Mouse (Mus musculus) cerebellum, adult 9-11 months (tissue): ENCODE measurements at regions not wholly inside any gene's neighbourhood (a gene's known extent, or its start where the extent isn't known, plus 50 kb on each side); places are given as distances from the start of the nearest gene placed in this dataset.
A peak's percentile ranks its signal among the peaks of the same experiment; 100 is the strongest.

Experiments used
- DNase-seq: peaks from one replicate; pipeline ENCODE4 v3.0.0; 2022

GRCm38 (mm10) chr5:133189798-133190571, 646.8 kb upstream of the Auts2 start:
- DNase-seq: no peak

GRCm38 (mm10) chr5:133175636-133176035, 632.5 kb upstream of the Auts2 start:
- no peak for DNase-seq

GRCm38 (mm10) chr5:133173155-133173723, 630.1 kb upstream of the Auts2 start:
- peak; percentile 38 for DNase-seq

GRCm38 (mm10) chr5:133172686-133173085, 629.5 kb upstream of the Auts2 start:
- no peak for DNase-seq

- DNase-seq: no peak
Observed at GRCm38 (mm10) chr5:133171266-133171665, 628.1 kb upstream of the Auts2 start.

- DNase-seq: no peak
Observed at GRCm38 (mm10) chr5:133167576-133167975, 624.4 kb upstream of the Auts2 start.

GRCm38 (mm10) chr5:133167001-133167461, 623.9 kb upstream of the Auts2 start:
- no peak for DNase-seq

GRCm38 (mm10) chr5:133156115-133156857, 613.1 kb upstream of the Auts2 start:
- DNase-seq: peak; percentile 7

GRCm38 (mm10) chr5:133145996-133146395, 602.9 kb upstream of the Auts2 start:
- no peak for DNase-seq

- DNase-seq: no peak
Observed at GRCm38 (mm10) chr5:133143679-133144078, 600.5 kb upstream of the Auts2 start.

- DNase-seq: no peak
Observed at GRCm38 (mm10) chr5:133142401-133143115, 599.4 kb upstream of the Auts2 start.

- no peak for DNase-seq
Observed at GRCm38 (mm10) chr5:133131042-133131441, 587.9 kb upstream of the Auts2 start.

- no peak for DNase-seq
Observed at GRCm38 (mm10) chr5:133130316-133130715, 587.2 kb upstream of the Auts2 start.

- DNase-seq: no peak
Observed at GRCm38 (mm10) chr5:133124223-133124622, 581.1 kb upstream of the Auts2 start.

GRCm38 (mm10) chr5:133113946-133114345, 570.8 kb upstream of the Auts2 start:
- no peak for DNase-seq

GRCm38 (mm10) chr5:133113183-133113582, 570.0 kb upstream of the Auts2 start:
- DNase-seq: no peak

GRCm38 (mm10) chr5:133106691-133107354, 563.7 kb upstream of the Auts2 start:
- peak; percentile 3 for DNase-seq

GRCm38 (mm10) chr5:133096340-133096739, 553.2 kb upstream of the Auts2 start:
- DNase-seq: no peak

- DNase-seq: no peak
Observed at GRCm38 (mm10) chr5:133084859-133085258, 541.7 kb upstream of the Auts2 start.

GRCm38 (mm10) chr5:133080751-133081150, 537.6 kb upstream of the Auts2 start:
- DNase-seq: no peak

- peak; percentile 84 for DNase-seq
Observed at GRCm38 (mm10) chr5:133078916-133079315, 535.8 kb upstream of the Auts2 start.

- peak; percentile 8 for DNase-seq
Observed at GRCm38 (mm10) chr5:133078390-133078789, 535.2 kb upstream of the Auts2 start.
